Mouse (Mus musculus) left cerebral cortex, postnatal 10 days (tissue): ENCODE measurements around the gene Gna15. TPM values are rescaled to one million over a fixed set of nuclear protein-coding genes. Genes with fewer than 3 reads are reported as not detected.

Experiments
- DNase-seq, 2 experiments: peaks; one replicate each; pipeline ENCODE4 v3.0.0; 2021 to 2022; ENCODE audit warnings: low spot score in 2 of 2, mixed read lengths in 1 of 2; ENCODE audit errors: extremely low spot score in 1 of 2
- intact Hi-C: fragments of 180-260 bp; cut with DNase I; formaldehyde crosslinking; loops from one replicate; pipeline ENCODE4 v1.15.1; 2025
- microRNA-seq: library from miRNA; unstranded; fragments of <30 nt; microRNA quantifications from one replicate; pipeline ENCODE4 v1.2.0, GENCODE M21; 2022
- total RNA-seq, 2 experiments: library from RNA; stranded (reverse); gene quantifications; 2 replicates each; pipeline ENCODE4 v1.2.3; 2021

Gna15 gene
- total RNA-seq, 2 experiments from 2014 or later, result 2.3 to 2.9 TPM

GRCm38 (mm10) chr10:81461673-81462414 lies 62.2 kb downstream of the Gna15 start:
- intact Hi-C loops, result no loop called here
- DNase-seq, result peak in 1 of 2 experiments; percentile 31

GRCm38 (mm10) chr10:81460951-81461350 lies 63.1 kb downstream of the Gna15 start:
- no peak for DNase-seq
- intact Hi-C loops, result no loop called here

- intact Hi-C loops, result no loop called here
- DNase-seq, result peak in 1 of 2 experiments; percentile 42
Observed at GRCm38 (mm10) chr10:81460471-81460870, 63.6 kb downstream of the Gna15 start.

- intact Hi-C loops, result loop anchor here (10.0 kb wide), 1 partner anchor 255 kb away; the partner anchor contains the start of gene Nmrk2
- peak in 1 of 2 experiments; percentile 23 for DNase-seq
Observed at GRCm38 (mm10) chr10:81459399-81459798, 64.6 kb downstream of the Gna15 start.

- peak in 1 of 2 experiments; percentile 22 for DNase-seq
- intact Hi-C loops, result loop anchor here (10.0 kb wide), 1 partner anchor 253 kb away; the partner anchor contains the start of gene Nmrk2
Observed at GRCm38 (mm10) chr10:81458267-81458666, 65.8 kb downstream of the Gna15 start.

GRCm38 (mm10) chr10:81457624-81458023 lies 66.4 kb downstream of the Gna15 start:
- intact Hi-C loops, result loop anchor here (10.0 kb wide), 1 partner anchor 253 kb away; the partner anchor contains the start of gene Nmrk2
- DNase-seq, result peak in 1 of 2 experiments; percentile 26

- peak in 1 of 2 experiments; percentile 35 for DNase-seq
- intact Hi-C loops, result loop anchor here (10.0 kb wide), 1 partner anchor 252 kb away; the partner anchor contains the start of gene Nmrk2
Observed at GRCm38 (mm10) chr10:81456983-81457563, 67.0 kb downstream of the Gna15 start.

GRCm38 (mm10) chr10:81455181-81455895 lies 68.7 kb downstream of the Gna15 start, which contains the start of gene Nfic:
Gene Nfic (minus strand): TSS chr10:81455635.
- intact Hi-C loops, result loop anchor here (10.0 kb wide), 1 partner anchor 251 kb away; the partner anchor contains the start of gene Nmrk2
- peak in 1 of 2 experiments; percentile 33 for DNase-seq

GRCm38 (mm10) chr10:81454106-81454505 lies 69.9 kb downstream of the Gna15 start:
- intact Hi-C loops, result loop anchor here (10.0 kb wide), 1 partner anchor 249 kb away; the partner anchor contains the start of gene Nmrk2
- peak in 1 of 2 experiments; percentile 23 for DNase-seq

- intact Hi-C loops, result loop anchor here (10.0 kb wide), 1 partner anchor 248 kb away; the partner anchor contains the start of gene Nmrk2
- no peak for DNase-seq
Observed at GRCm38 (mm10) chr10:81452947-81453288, 71.1 kb downstream of the Gna15 start.

Small RNAs within 50 kb of the gene (microRNA-seq; reads per million reads assigned to microRNA genes)
- not detected for gene Gm25595

Other genes with a start within 250 kb of the Gna15 start
- under 1 TPM; 0.39 to 0.49 TPM for gene Tjp3, start 232.6 kb downstream of the Gna15 start, total RNA-seq
- 100 to 1,000 TPM; 336 to 340 TPM for gene Pip5k1c, start 231.3 kb downstream of the Gna15 start, total RNA-seq
- gene Cactin, start 203.1 kb downstream of the Gna15 start, total RNA-seq, result 10 to 100 TPM; 26.4 to 26.7 TPM
- 1 to 10 TPM; 1.1 to 2.1 TPM for gene Tbxa2r, start 195.5 kb downstream of the Gna15 start, total RNA-seq
- gene Gipc3, start 181.0 kb downstream of the Gna15 start, total RNA-seq, result under 1 TPM; 0.39 to 0.49 TPM
- gene Hmg20b, start 173.7 kb downstream of the Gna15 start, total RNA-seq, result 10 to 100 TPM; 18.3 to 20.3 TPM
- 10 to 100 TPM; 32.8 to 35.9 TPM for gene Mfsd12, start 166.7 kb downstream of the Gna15 start, total RNA-seq
- 1 to 10 TPM; 1.2 to 1.7 TPM for gene 4930404N11Rik, start 158.4 kb downstream of the Gna15 start, total RNA-seq
- gene Fzr1, start 145.7 kb downstream of the Gna15 start, total RNA-seq, result 10 to 100 TPM; 85.7 to 94.7 TPM
- gene Dohh, start 139.8 kb downstream of the Gna15 start, total RNA-seq, result 10 to 100 TPM; 79.3 to 83.5 TPM
- gene Gm48551, start 139.8 kb downstream of the Gna15 start, total RNA-seq, result 1 to 10 TPM; 3.4 to 5.0 TPM
- 1 to 10 TPM; 2.5 to 3.5 TPM for gene Gm48552, start 135.2 kb downstream of the Gna15 start, total RNA-seq
- gene Smim24, start 131.2 kb downstream of the Gna15 start, total RNA-seq, result 1 to 10 TPM; 2.0 to 2.2 TPM
- 10 to 100 TPM; 40.7 to 44.6 TPM for gene Nfic, start 68.6 kb downstream of the Gna15 start, total RNA-seq
- 100 to 1,000 TPM; 287 to 297 TPM for gene Celf5, start 41.5 kb downstream of the Gna15 start, total RNA-seq
- gene Ncln, start 27.8 kb downstream of the Gna15 start, total RNA-seq, result 100 to 1,000 TPM in 1 of 2 experiments, 10 to 100 TPM in 1; 94.8 to 102 TPM
- gene S1pr4, start 24.1 kb downstream of the Gna15 start, total RNA-seq, result under 1 TPM; 0.18 to 0.28 TPM
- gene Gna11, start 21.0 kb upstream of the Gna15 start, total RNA-seq, result 100 to 1,000 TPM; 111 to 118 TPM
- gene Aes, start 35.3 kb upstream of the Gna15 start, total RNA-seq, result 100 to 1,000 TPM; 542 to 558 TPM
- 10 to 100 TPM; 20.9 to 22.4 TPM for gene Tle2, start 50.3 kb upstream of the Gna15 start, total RNA-seq
- gene Tle6, start 76.8 kb upstream of the Gna15 start, total RNA-seq, result 1 to 10 TPM in 1 of 2 experiments, under 1 TPM in 1; 0.93 to 3.0 TPM
- 1 to 10 TPM; 1.9 to 2.2 TPM for gene BC025920, start 82.0 kb upstream of the Gna15 start, total RNA-seq
- 10 to 100 TPM; 28.0 to 29.3 TPM for gene Sirt6, start 103.6 kb upstream of the Gna15 start, total RNA-seq
- gene Ankrd24, start 104.3 kb upstream of the Gna15 start, total RNA-seq, result 10 to 100 TPM; 34.1 to 35.1 TPM
- gene Gm10778, start 124.8 kb upstream of the Gna15 start, total RNA-seq, result 1 to 10 TPM; 5.0 to 5.7 TPM
- gene Zfp433, start 180.6 kb upstream of the Gna15 start, total RNA-seq, result 10 to 100 TPM in 1 of 2 experiments, 1 to 10 TPM in 1; 9.7 to 10.6 TPM
- gene Gm3055, start 246.9 kb upstream of the Gna15 start, total RNA-seq, result 10 to 100 TPM in 1 of 2 experiments, 1 to 10 TPM in 1; 7.0 to 10.2 TPM